Mouse (Mus musculus): ENCODE results near the gene Wbp1l.

DNA sequence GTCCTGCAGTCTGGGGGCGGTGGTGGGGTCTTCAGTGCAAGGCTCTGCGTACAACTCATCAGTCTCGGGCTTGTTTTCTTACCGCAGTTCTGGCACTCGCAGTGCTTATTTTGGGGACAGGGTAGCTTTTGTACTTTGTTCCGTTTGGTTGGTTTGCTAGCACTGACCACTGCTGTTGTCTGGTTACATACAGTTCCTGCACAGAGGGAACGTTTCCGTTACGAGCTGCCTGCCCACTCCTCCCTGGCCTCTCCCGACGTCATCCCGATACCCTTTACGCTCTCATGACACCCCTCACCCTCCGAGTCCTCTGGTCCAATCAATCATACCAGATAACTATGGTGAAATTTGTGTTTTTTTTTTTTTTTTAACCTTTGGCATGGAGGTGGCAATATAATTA lies 2.6 kb downstream of the Wbp1l start:
- TF ChIP-seq CTCF (IDR thresholded peaks at IDR 0.05; ENCODE audit: control insufficient read depth, insufficient read depth, insufficient read length), result no peak
- TF ChIP-seq FOSL1 (IDR thresholded peaks at IDR 0.05; ENCODE audit: insufficient read depth, low read length, poor library complexity, severe bottlenecking), result no peak
- TF ChIP-seq USF1 (IDR thresholded peaks at IDR 0.05; ENCODE audit: low read depth), result no peak
- no peak for TF ChIP-seq MYOD1 (IDR thresholded peaks at IDR 0.05; ENCODE audit: control insufficient read depth, insufficient read length, low read depth)

Measured in C2C12 (cell line).